Mouse (Mus musculus) gastrocnemius, adult 18-20 months (tissue): Measurements from ENCODE around the gene Epha1. TPM values are rescaled to one million over a fixed set of nuclear protein-coding genes. Genes with fewer than 3 reads are reported as not detected.

Experiments
- DNase-seq: peaks from one replicate; pipeline ENCODE4 v3.0.0; 2021; ENCODE audit warnings: low spot score
- total RNA-seq, 2 experiments: library from RNA; stranded (reverse); gene quantifications; 2 replicates each; pipeline ENCODE4 v1.2.3; 2021

Epha1 gene
- total RNA-seq, 2 experiments from 2014 or later, result 0.07 to 0.23 TPM

DNA sequence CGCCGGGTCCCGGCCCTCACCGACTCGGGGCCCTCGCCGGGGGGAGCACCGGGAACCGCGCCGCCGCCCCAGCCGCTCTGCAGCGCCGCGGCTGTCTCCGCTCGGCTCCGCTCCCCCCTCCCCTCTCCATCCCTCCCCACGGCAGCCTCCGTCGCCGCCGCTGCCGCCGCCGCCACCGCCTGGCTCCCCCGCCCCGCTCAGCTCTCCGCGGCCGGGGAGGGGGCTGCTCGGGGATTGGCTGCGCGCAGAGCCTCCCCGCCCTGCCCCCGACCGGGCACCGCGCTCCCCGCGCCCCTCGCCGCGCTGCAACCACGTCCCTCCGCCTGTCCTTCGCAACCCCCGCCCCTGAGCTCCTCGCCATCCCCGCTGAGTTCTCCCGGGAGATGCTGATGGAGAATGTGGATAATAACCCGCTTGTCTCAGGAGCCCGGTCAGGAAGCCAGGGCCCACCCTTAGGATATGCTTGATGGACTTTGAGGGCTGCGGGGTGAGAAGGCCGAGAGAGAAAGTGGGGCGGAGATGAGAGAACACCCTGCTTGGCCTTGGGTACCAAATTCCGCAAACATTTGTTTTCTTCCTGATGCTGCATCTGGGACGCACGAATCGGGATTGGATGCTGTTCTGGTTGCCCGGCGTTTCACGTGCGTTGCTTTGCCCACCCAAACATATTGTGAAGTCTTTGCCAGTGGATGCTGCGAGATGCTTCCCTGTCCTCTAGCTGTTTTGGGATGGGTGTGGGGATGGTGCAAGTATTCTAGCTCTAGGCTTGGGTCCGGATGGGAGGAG lies 48.4 kb downstream of the Epha1 start, which contains the start of gene Fam131b:
TSS of gene Fam131b (minus strand) at position 162 of the 786 bp plus-strand sequence.
- DNase-seq, result no peak

DNA sequence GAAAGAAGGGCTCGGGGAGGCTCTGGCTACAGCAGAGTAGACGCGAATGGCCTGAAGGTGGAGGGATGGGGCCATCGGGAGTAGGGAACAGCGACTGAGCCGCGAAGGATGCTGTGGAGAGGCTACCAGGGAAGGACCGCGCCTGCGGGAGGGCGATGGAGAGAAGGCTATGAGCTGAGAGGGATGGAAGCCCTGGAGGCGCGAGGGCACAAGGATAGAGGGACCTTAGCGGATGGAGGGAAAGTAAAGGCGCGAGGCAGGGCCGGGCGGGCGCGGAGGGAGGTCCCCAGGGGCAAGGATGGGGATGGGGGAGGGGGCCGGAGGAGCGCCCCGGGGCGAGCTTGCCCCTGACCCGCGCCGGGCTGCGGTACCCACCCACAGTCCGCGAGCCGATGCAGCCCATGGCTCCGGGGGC lies 49.0 kb downstream of the Epha1 start:
- DNase-seq, result no peak

DNA sequence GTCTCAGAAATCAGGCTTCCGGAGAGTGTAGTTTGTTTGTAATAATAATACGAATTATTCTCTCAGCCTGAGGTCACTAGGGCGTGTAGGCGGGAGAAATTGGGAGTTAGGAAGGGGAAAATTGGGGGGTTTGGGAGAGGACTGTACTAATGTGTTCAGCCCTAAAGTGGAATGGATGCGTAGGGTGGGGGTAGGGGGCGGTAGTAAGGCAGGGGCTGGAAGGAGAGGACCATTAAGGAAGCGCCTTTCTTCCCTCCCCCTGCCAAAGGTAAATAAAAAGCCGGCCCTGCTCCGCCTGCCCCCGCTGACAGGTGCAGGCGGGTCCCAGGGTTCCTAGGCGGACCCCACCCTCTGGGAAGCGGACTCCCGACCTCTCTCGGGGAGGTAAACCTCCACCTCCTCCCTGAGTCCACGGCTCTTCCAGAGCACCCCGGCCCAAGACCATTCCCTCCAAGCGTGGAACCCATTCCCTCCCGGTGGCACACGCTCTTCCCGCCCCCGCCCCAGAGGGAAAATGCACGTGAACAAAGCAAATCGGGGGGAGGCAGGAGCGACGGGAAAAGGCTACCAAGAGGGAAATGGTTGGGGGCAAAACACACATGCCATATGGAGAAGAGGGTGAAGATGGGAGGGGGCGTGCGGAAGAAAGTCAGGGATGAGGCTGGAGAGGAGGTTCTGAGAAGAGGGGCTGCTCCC lies 49.5 kb downstream of the Epha1 start:
- no peak for DNase-seq

DNA sequence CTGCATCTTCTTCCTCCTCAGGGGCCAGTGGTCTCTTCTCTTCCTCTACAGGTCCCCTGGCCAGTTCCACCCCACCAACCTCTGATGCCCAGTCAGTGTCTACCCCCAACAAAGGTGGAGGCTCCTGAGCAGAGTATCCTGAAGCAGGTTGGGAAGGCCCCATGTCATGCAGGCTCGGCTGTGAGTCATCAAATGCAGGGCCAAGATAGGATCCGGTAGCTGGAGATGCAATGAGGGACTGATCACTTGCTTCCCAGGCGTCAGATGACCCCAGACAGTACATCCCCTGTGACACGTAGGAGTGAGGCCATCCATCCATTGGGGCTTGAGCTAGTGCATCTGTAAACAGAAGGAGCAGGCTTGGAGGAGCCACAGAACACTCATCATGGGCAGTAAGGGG lies 54.8 kb downstream of the Epha1 start:
- no peak for DNase-seq

DNA sequence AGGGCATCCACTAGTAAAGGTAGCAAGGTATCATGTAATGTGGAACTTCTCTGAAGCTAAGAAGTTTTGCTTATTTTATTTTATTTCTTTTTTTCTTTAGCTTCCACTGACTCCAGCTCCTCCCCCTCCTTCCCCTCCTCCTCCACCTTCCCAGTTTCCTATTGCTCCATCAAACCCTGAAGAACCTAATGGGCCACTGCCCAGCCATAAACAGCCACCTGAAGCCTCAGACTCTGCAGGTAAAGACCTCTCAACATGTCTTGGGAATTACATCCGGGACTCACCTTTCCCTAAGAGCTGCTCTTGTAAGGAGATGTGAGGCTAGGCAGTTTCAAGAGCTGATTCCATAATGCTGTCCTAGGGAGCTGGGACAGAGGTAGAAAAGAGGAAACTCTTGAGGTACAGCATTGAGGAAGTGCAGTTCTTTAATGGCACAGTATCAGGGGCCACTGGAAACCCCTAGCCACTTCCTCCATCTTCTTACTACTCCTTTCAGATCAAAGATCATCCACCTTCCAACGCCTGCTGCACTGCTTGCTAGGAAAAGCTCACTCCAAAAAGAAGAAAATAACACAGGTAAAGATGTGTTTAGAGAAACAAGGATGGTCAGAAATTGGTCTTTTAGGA lies 62.5 kb downstream of the Epha1 start:
- DNase-seq, result no peak

DNA sequence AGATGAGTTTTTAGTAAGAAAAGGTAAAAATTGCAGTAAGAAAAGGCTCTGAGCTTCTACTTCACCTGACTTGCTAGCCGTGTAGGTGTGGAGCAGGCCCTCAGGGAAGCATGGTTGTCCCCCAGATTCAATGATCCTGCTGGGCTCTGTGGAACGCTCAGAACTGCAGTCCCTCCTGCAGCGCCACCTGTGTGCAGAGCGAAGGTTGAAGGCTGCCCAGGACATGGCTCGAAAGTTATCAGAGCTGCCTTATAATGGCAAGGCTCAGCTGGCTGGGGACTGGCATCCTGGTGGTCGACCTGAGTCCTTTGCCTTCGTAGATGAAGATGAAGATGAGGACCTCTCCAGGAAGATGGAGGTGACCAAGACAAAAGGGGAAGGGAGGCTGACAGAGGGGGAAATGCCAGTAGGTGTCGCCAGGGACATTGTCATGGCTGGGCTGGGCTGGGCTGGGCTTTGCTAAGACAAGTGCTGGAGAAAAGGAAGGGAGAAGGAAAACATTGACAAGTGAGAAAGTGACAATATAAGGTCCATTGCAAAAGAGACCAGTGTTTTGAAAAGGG lies 63.2 kb downstream of the Epha1 start:
- no peak for DNase-seq

Other genes with a start within 250 kb of the Epha1 start
- not detected for gene Tas2r139, start 232.3 kb downstream of the Epha1 start, total RNA-seq
- not detected for gene Tas2r144, start 157.9 kb downstream of the Epha1 start, total RNA-seq
- gene Gstk1, start 127.3 kb downstream of the Epha1 start, total RNA-seq, result 10 to 100 TPM; 45.4 to 57.2 TPM
- under 1 TPM; 0.19 to 0.27 TPM for gene Tmem139, start 111.3 kb downstream of the Epha1 start, total RNA-seq
- 1 to 10 TPM; 3.7 to 4.1 TPM for gene Casp2, start 108.3 kb downstream of the Epha1 start, total RNA-seq
- 100 to 1,000 TPM; 153 TPM for gene Clcn1, start 86.6 kb downstream of the Epha1 start, total RNA-seq
- gene Fam131b, start 48.6 kb downstream of the Epha1 start, total RNA-seq, result under 1 TPM; 0.21 to 0.30 TPM
- 10 to 100 TPM; 20.2 to 25.5 TPM for gene Zyx, start 23.6 kb downstream of the Epha1 start, total RNA-seq
- not detected for gene Tas2r143, start 27.0 kb upstream of the Epha1 start, total RNA-seq
- gene Tas2r135, start 32.2 kb upstream of the Epha1 start, total RNA-seq, result not detected
- gene Tas2r126, start 61.3 kb upstream of the Epha1 start, total RNA-seq, result not detected
- not detected for gene Olfr458, start 91.9 kb upstream of the Epha1 start, total RNA-seq
- gene Olfr457, start 103.1 kb upstream of the Epha1 start, total RNA-seq, result not detected
- gene Olfr456, start 113.9 kb upstream of the Epha1 start, total RNA-seq, result not detected
- gene Olfr455, start 174.3 kb upstream of the Epha1 start, total RNA-seq, result not detected
- not detected for gene Tcaf3, start 224.4 kb upstream of the Epha1 start, total RNA-seq